ENCODE assay signal across 22 mouse cellular contexts in genomic region chr2:91025081-91025516, GRCm38 (mm10). TPM values are rescaled to one million over a fixed set of nuclear protein-coding genes. Genes with fewer than 3 reads are reported as not detected.
DNase-seq lines count a peak whose midpoint lies in the region; ATAC-seq and TF ChIP-seq lines count a peak whose summit lies in the region.
"Had no signal": no experiment of that assay in that cellular context is flagged by ENCODE, and none has a peak within 500 bp of the region (broad histone marks: within the 10 kb centered on the region; RNA-seq: fewer than 3 reads in every experiment).

No protein-coding gene starts in this region.

- no peaks in the 10 kb centered on the region for H3K9me3 ChIP-seq in forebrain, postnatal 0 days (ENCODE audit: low read length)
- H3K9me3 ChIP-seq in forebrain, embryonic 16.5 days (ENCODE audit: control insufficient read depth, low read length): no peaks in the 10 kb centered on the region
- no peaks in the 10 kb centered on the region for H3K9me3 ChIP-seq in liver, embryonic 11.5 days (ENCODE audit: control insufficient read depth, low read length)
- H3K9me3 ChIP-seq in liver, embryonic 14.5 days (ENCODE audit: control insufficient read depth, low read length): no peaks in the 10 kb centered on the region
- H3K9me3 ChIP-seq: embryonic facial prominence, embryonic 13.5 days; limb, embryonic 13.5 days; neural tube, embryonic 15.5 days had no signal

- H3K36me3 ChIP-seq in forebrain, postnatal 0 days (ENCODE audit: insufficient read depth): peaks cover 3% of the 10 kb centered on the region; the same call in 1 of the 2 replicates
- H3K36me3 ChIP-seq in forebrain, embryonic 16.5 days (ENCODE audit: control insufficient read depth, insufficient read depth): no peaks in the 10 kb centered on the region; the same call in 1 of the 2 replicates
- H3K36me3 ChIP-seq in liver, embryonic 11.5 days (ENCODE audit: control insufficient read depth, insufficient read depth, low read length): peaks cover 7% of the 10 kb centered on the region
- H3K36me3 ChIP-seq in liver, embryonic 14.5 days (replicated peaks; ENCODE audit: control insufficient read depth, insufficient read depth, low read depth): peaks cover 16% of the 10 kb centered on the region

- H3K4me1 ChIP-seq in forebrain, postnatal 0 days (ENCODE audit: insufficient read depth): no peaks in the 10 kb centered on the region
- H3K4me1 ChIP-seq in forebrain, embryonic 16.5 days (replicated peaks; ENCODE audit: control insufficient read depth, insufficient read depth, low read length): no peaks in the 10 kb centered on the region
- peaks cover 13% of the 10 kb centered on the region for H3K4me1 ChIP-seq in liver, embryonic 11.5 days (replicated peaks; ENCODE audit: control insufficient read depth, insufficient read depth, low read length)
- peaks cover 39 to 40% of the 10 kb centered on the region in 2 experiments for H3K4me1 ChIP-seq in liver, embryonic 14.5 days (replicated peaks; ENCODE audit: control insufficient read depth in 2 of 2, insufficient read depth in 2 of 2, low read length in 1 of 2)
- H3K4me1 ChIP-seq: embryonic facial prominence, embryonic 13.5 days; limb, embryonic 13.5 days; neural tube, embryonic 15.5 days had no signal

- ATAC-seq in forebrain, postnatal 0 days: peak; percentile 76
- ATAC-seq in forebrain, embryonic 16.5 days: no peak
- no peak for ATAC-seq in liver, embryonic 11.5 days (replicated peaks; ENCODE audit: low FRiP score)
- no peak for ATAC-seq in liver, embryonic 14.5 days (ENCODE audit: insufficient read depth)
- ATAC-seq: hindbrain, postnatal 0 days; lung, postnatal 0 days had no signal

- TF ChIP-seq EP300 in liver, embryonic 14.5 days (IDR thresholded peaks at IDR 0.05; ENCODE audit: low read depth): no peak

- no peaks in the 10 kb centered on the region for H3K27me3 ChIP-seq in forebrain, postnatal 0 days (ENCODE audit: insufficient read depth, low read length)
- H3K27me3 ChIP-seq in forebrain, embryonic 16.5 days (replicated peaks; ENCODE audit: control insufficient read depth, insufficient read depth, low read length): no peaks in the 10 kb centered on the region
- no peaks in the 10 kb centered on the region for H3K27me3 ChIP-seq in liver, embryonic 11.5 days (replicated peaks; ENCODE audit: control insufficient read depth, insufficient read depth, low read length)
- H3K27me3 ChIP-seq in liver, embryonic 14.5 days (ENCODE audit: control insufficient read depth, insufficient read depth, low read length): no peaks in the 10 kb centered on the region
- H3K27me3 ChIP-seq: embryonic facial prominence, embryonic 13.5 days; limb, embryonic 13.5 days; neural tube, embryonic 15.5 days had no signal

- peak overlapping the region; percentile 54; the same call in 1 of the 2 replicates for H3K27ac ChIP-seq in forebrain, postnatal 0 days (ENCODE audit: low read depth, low read length)
- H3K27ac ChIP-seq in forebrain, embryonic 16.5 days (ENCODE audit: low read length): no peak overlapping the region
- H3K27ac ChIP-seq in liver, embryonic 11.5 days (ENCODE audit: low read depth, low read length): no peak overlapping the region
- H3K27ac ChIP-seq in liver, embryonic 14.5 days: peak overlapping the region; percentile 41
- H3K27ac ChIP-seq: embryonic facial prominence, embryonic 13.5 days; hindbrain, postnatal 0 days; limb, embryonic 13.5 days; neural tube, embryonic 15.5 days; stomach, postnatal 0 days had no signal

- peak; percentile 34 for DNase-seq in forebrain, postnatal 0 days
- no peak for DNase-seq in liver, embryonic 11.5 days (ENCODE audit: low spot score)
- no peak for DNase-seq in liver
- DNase-seq in liver, embryonic 14.5 days (ENCODE audit: low read depth in 3 of 3, low spot score in 3 of 3): no peak
- DNase-seq in adrenal gland, adult 2 months: no peak
- no peak for DNase-seq in embryo, embryonic 9.5 days (ENCODE audit: extremely low spot score)
- DNase-seq: adrenal gland, postnatal 14 days; cerebellum, adult 18-20 months; cerebellum, postnatal 36 days; heart, adult 11 months; kidney, adult 11 months; kidney, postnatal 10 days; midbrain, embryonic 14.5 days; thymus, postnatal 14 days had no signal

- H3K4me3 ChIP-seq in forebrain, postnatal 0 days (ENCODE audit: low read depth, low read length): no peak overlapping the region
- H3K4me3 ChIP-seq in forebrain, embryonic 16.5 days (replicated peaks; ENCODE audit: low read length): no peak overlapping the region
- H3K4me3 ChIP-seq in liver, embryonic 11.5 days (ENCODE audit: low read depth, low read length): peak overlapping the region; percentile 48; the same call in 1 of the 2 replicates
- peak overlapping the region; percentile 49 to 59 for H3K4me3 ChIP-seq in liver, embryonic 14.5 days (ENCODE audit: insufficient read depth in 1 of 2, low read depth in 2 of 2, low read length in 2 of 2)
- H3K4me3 ChIP-seq: embryonic facial prominence, embryonic 13.5 days; limb, embryonic 13.5 days; myocyte; neural tube, embryonic 15.5 days had no signal

- H3K9ac ChIP-seq in forebrain, postnatal 0 days: no peak overlapping the region
- H3K9ac ChIP-seq in forebrain, embryonic 16.5 days (replicated peaks; ENCODE audit: low read depth, low read length): no peak overlapping the region
- peak overlapping the region; percentile 38; the same call in 1 of the 2 replicates for H3K9ac ChIP-seq in liver, embryonic 11.5 days (ENCODE audit: low read depth, low read length)
- H3K9ac ChIP-seq in liver, embryonic 14.5 days (replicated peaks): peak overlapping the region; percentile 63
- H3K9ac ChIP-seq: embryonic facial prominence, embryonic 13.5 days; limb, embryonic 13.5 days; neural tube, embryonic 15.5 days had no signal

- no peak overlapping the region for H3K4me2 ChIP-seq in forebrain, postnatal 0 days (ENCODE audit: low read depth)
- no peak overlapping the region for H3K4me2 ChIP-seq in forebrain, embryonic 16.5 days (ENCODE audit: low read length)
- peak overlapping the region; percentile 59 for H3K4me2 ChIP-seq in liver, embryonic 11.5 days
- peak overlapping the region; percentile 82 for H3K4me2 ChIP-seq in liver, embryonic 14.5 days (ENCODE audit: low read depth)
- H3K4me2 ChIP-seq: embryonic facial prominence, embryonic 13.5 days; limb, embryonic 13.5 days; neural tube, embryonic 15.5 days had no signal

- WGBS in forebrain, postnatal 0 days: 64% methylated on average over 1 of the region's 1 CpGs
- WGBS in forebrain, embryonic 16.5 days: 89% methylated on average over 1 of the region's 1 CpGs
- WGBS in liver, embryonic 11.5 days: 94% methylated on average over 1 of the region's 1 CpGs
- WGBS in liver, embryonic 14.5 days (ENCODE audit: insufficient replicate concordance): 91% methylated on average over 1 of the region's 1 CpGs

- TF ChIP-seq CTCF in forebrain, postnatal 0 days (IDR thresholded peaks at IDR 0.05; ENCODE audit: low read depth): no peak
- no peak for TF ChIP-seq CTCF in liver, embryonic 14.5 days (IDR thresholded peaks at IDR 0.05; ENCODE audit: low read depth)

RNA-seq across cellular contexts. Expression of gene Rapsn, which starts 10.3 kb away (rescaled TPM):
- total RNA-seq in forebrain, postnatal 0 days (2014; rRNA removed): 0.38 and 1.2 TPM in 2 replicates
- polyA plus RNA-seq in forebrain, postnatal 0 days (2015; fragmentation: Nextera tagmentation; extraction: Ambion mirVana): 0.93 and 1.1 TPM in 2 replicates
- polyA plus RNA-seq in forebrain, embryonic 16.5 days (2015; fragmentation: Nextera tagmentation; extraction: Ambion mirVana): 0.51 and 0.86 TPM in 2 replicates
- polyA plus RNA-seq in liver, embryonic 11.5 days (2014; fragmentation: Nextera tagmentation; extraction: Ambion mirVana): 1.4 and 2.0 TPM in 2 replicates
- 0.55 and 0.78 TPM in 2 replicates for polyA plus RNA-seq in liver, embryonic 14.5 days (2012; rRNA removed)
- polyA plus RNA-seq in liver, embryonic 14.5 days (2014; fragmentation: Nextera tagmentation; extraction: Ambion mirVana): 0.62 and 1.1 TPM in 2 replicates
- total RNA-seq in adrenal gland, adult 2 months (2021): 1 to 10 TPM in 1 of 2 experiments, under 1 TPM in 1; 0.72 to 3.1 TPM
- 3.8 and 5.0 TPM in 2 replicates for polyA plus RNA-seq in adrenal gland, adult 2 months (2012; rRNA removed)
- total RNA-seq: hindbrain, postnatal 0 days had no signal

RNA-seq across cellular contexts. Expression of gene Psmc3, which starts 28.7 kb away (rescaled TPM):
- total RNA-seq in forebrain, postnatal 0 days (2014; rRNA removed): 184 and 255 TPM in 2 replicates
- 242 and 253 TPM in 2 replicates for polyA plus RNA-seq in forebrain, postnatal 0 days (2015; fragmentation: Nextera tagmentation; extraction: Ambion mirVana)
- 236 and 238 TPM in 2 replicates for polyA plus RNA-seq in forebrain, embryonic 16.5 days (2015; fragmentation: Nextera tagmentation; extraction: Ambion mirVana)
- polyA plus RNA-seq in liver, embryonic 11.5 days (2014; fragmentation: Nextera tagmentation; extraction: Ambion mirVana): 324 and 347 TPM in 2 replicates
- polyA plus RNA-seq in liver, embryonic 14.5 days (2012; rRNA removed): 77.7 and 126 TPM in 2 replicates
- polyA plus RNA-seq in liver, embryonic 14.5 days (2014; fragmentation: Nextera tagmentation; extraction: Ambion mirVana): 174 and 186 TPM in 2 replicates
- 100 to 1,000 TPM; 235 to 255 TPM for total RNA-seq in adrenal gland, adult 2 months (2021)
- polyA plus RNA-seq in adrenal gland, adult 2 months (2012; rRNA removed): 28.1 and 31.9 TPM in 2 replicates

RNA-seq across cellular contexts. Expression of gene Slc39a13, which starts 45.1 kb away (rescaled TPM):
- 25.5 and 26.8 TPM in 2 replicates for total RNA-seq in forebrain, postnatal 0 days (2014; rRNA removed)
- polyA plus RNA-seq in forebrain, postnatal 0 days (2015; fragmentation: Nextera tagmentation; extraction: Ambion mirVana): 19.7 and 22.3 TPM in 2 replicates
- polyA plus RNA-seq in forebrain, embryonic 16.5 days (2015; fragmentation: Nextera tagmentation; extraction: Ambion mirVana): 23.1 and 33.3 TPM in 2 replicates
- 19.6 and 20.0 TPM in 2 replicates for polyA plus RNA-seq in liver, embryonic 11.5 days (2014; fragmentation: Nextera tagmentation; extraction: Ambion mirVana)
- 11.1 and 11.2 TPM in 2 replicates for polyA plus RNA-seq in liver, embryonic 14.5 days (2012; rRNA removed)
- 8.1 and 8.4 TPM in 2 replicates for polyA plus RNA-seq in liver, embryonic 14.5 days (2014; fragmentation: Nextera tagmentation; extraction: Ambion mirVana)
- 10 to 100 TPM; 27.7 to 36.7 TPM for total RNA-seq in adrenal gland, adult 2 months (2021)
- polyA plus RNA-seq in adrenal gland, adult 2 months (2012; rRNA removed): 60.4 and 66.7 TPM in 2 replicates

RNA-seq across cellular contexts. Expression of gene Spi1, which starts 57.1 kb away (rescaled TPM):
- total RNA-seq in forebrain, postnatal 0 days (2014; rRNA removed): 2.2 and 3.9 TPM in 2 replicates
- 4.7 and 5.1 TPM in 2 replicates for polyA plus RNA-seq in forebrain, postnatal 0 days (2015; fragmentation: Nextera tagmentation; extraction: Ambion mirVana)
- polyA plus RNA-seq in forebrain, embryonic 16.5 days (2015; fragmentation: Nextera tagmentation; extraction: Ambion mirVana): 1.7 and 1.9 TPM in 2 replicates
- 19.5 and 22.7 TPM in 2 replicates for polyA plus RNA-seq in liver, embryonic 11.5 days (2014; fragmentation: Nextera tagmentation; extraction: Ambion mirVana)
- polyA plus RNA-seq in liver, embryonic 14.5 days (2012; rRNA removed): 13.3 and 20.5 TPM in 2 replicates
- polyA plus RNA-seq in liver, embryonic 14.5 days (2014; fragmentation: Nextera tagmentation; extraction: Ambion mirVana): 12.4 and 15.6 TPM in 2 replicates
- total RNA-seq in adrenal gland, adult 2 months (2021): 1 to 10 TPM; 5.0 to 7.1 TPM
- 17.6 and 21.9 TPM in 2 replicates for polyA plus RNA-seq in adrenal gland, adult 2 months (2012; rRNA removed)

Comparison
In these comparisons a context has a peak if more than half of its experiments do, and no peak if none do; other contexts are left out.
1. H3K27ac ChIP-seq: peak in forebrain, postnatal 0 days (single experiment) and liver, embryonic 14.5 days (single experiment); none in forebrain, embryonic 16.5 days (single experiment) and liver, embryonic 11.5 days (single experiment).
2. H3K4me2 ChIP-seq: peak in liver, embryonic 11.5 days (single experiment) and liver, embryonic 14.5 days (single experiment); none in forebrain, postnatal 0 days (single experiment) and forebrain, embryonic 16.5 days (single experiment).
3. H3K4me3 ChIP-seq: peak in liver, embryonic 11.5 days (single experiment) and liver, embryonic 14.5 days (2 of 2); none in forebrain, postnatal 0 days (single experiment) and forebrain, embryonic 16.5 days (single experiment).
4. H3K9ac ChIP-seq: peak in liver, embryonic 11.5 days (single experiment) and liver, embryonic 14.5 days (single experiment); none in forebrain, postnatal 0 days (single experiment) and forebrain, embryonic 16.5 days (single experiment).